Mouse (Mus musculus): ENCODE results near the gene Prkn.

GRCm38 (mm10) chr17:12044222-12044621 lies 1204.0 kb downstream of the Prkn start:
- TF ChIP-seq POLR2A (IDR thresholded peaks at IDR 0.05; ENCODE audit: extremely low read depth, insufficient read depth, low read length) (no peak), CTCF (IDR thresholded peaks at IDR 0.05; ENCODE audit: extremely low read depth, insufficient read depth, low read length) (no peak)
